Mouse (Mus musculus) mouse trophoblast stem cell (cell line): ENCODE measurements at regions not wholly inside any gene's neighbourhood (a gene's known extent, or its start where the extent isn't known, plus 50 kb on each side); places are given as distances from the start of the nearest gene placed in this dataset.

Experiments
- in situ Hi-C, 2 experiments: fragments of 300-500 bp; cut with MseI, MboI; formaldehyde crosslinking; loops; 2 replicates in 1 of 2; 3 replicates in 1 of 2; pipeline ENCODE4 v1.15.1; 2025

DNA sequence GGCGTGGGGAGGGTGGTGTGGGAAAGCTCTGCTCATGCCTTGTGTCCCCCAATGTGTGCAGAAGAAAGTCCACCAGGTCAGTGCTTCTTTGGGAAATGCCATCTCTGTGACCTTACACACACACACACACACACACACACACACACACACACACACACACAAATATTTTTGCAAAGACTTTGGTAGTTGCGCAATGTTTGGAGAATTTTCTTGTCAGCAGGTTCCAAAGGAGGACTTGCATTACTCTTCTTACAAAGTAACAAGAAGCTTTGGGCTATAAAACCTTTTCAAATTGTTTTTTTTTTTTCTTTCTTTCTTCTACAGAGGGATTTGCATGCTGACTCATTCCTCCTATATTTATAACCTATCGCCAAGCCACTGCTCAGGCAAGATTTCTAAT is 59.1 kb upstream of the Npvf start:
- in situ Hi-C loops = no loop called here

- in situ Hi-C loops = no loop called here
Observed at GRCm38 (mm10) chr6:50718631-50719030, 64.4 kb upstream of the Npvf start.

- in situ Hi-C loops = no loop called here
Observed at GRCm38 (mm10) chr6:50720346-50720745, 66.1 kb upstream of the Npvf start.

DNA sequence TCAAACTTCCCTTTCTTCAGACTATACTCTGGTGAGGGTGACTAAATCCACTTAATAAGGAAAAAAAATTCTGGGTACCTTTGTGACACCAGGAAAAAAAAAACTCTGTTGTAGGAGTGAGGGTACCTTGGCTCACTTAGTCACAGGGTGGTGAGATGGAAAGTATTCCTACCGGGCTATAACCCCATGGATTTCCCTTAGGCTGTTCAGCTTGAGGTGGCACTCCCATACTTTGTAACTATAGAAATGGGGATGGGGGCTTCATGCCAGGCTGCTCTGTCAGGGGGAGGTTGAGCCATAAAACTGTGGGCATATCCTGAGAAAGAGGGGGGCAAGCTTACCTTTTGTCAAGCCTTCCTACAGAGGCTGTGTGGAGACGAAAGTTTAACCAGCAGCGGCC is 71.4 kb upstream of the Npvf start:
- in situ Hi-C loops = no loop called here

- in situ Hi-C loops = no loop called here
Observed at GRCm38 (mm10) chr6:50726166-50726591, 71.9 kb upstream of the Npvf start.

DNA sequence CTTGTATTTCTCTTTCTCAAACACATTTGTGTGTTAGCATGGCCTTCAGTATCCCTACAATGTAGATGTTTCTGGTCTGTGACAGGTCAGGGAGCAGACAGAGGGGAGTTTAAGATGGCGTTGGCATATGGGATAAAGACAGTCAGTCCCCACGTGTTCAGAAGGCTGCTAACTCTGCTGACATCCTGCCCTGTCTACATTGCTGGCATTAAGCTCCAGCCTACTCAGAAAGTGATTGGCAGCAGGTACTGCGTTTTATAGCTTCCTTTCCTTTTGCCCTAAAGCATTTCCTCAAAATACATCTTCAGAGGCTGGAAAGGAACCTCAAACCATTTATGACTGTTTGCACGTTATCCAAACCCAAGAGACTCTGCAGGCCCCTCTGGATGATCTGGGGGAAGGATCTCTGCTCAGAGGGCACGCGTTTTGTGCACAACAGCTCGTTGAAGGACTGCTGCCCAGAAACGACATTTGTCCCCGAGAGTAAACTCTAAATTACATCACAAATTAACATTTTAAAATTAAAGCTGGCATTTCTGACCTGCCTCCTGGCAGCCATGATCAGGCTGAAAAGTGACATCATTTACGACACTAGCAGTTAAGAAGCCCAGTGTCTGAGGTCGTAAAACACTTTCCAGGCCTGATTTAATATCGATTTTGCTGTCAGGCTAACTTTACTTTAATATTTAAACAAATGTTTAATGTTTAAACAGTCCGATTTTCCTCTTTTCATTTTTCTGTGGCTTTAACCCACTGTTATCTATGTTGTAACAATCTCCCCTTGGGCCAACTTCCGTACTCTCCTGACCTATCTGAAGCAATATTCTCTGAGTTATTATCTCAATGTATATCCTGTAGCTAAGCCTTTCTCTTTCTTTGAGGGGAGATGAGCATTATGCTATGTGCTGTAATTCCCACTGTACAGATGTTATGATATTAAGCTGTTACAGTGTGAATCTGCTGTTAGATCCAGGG is 76.8 kb upstream of the Npvf start:
- in situ Hi-C loops = no loop called here

DNA sequence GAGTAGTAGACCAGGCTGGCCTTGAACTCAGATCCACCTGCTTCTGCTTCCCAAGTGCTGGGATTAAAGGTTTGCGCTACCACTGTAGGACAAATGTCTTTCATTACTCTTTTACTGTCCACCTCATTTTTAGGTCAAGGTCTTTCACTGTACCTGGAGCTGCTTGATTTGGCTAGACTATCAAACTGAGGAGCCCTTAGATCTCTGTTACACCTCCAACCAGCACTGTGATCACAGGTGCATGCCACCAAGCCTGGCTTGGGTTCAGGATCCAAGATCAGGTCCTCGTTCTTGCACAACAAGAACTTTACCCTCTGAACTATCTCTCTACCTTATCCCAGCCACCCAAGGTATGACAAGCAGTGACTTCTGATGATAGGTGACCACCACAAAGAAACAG is 80.5 kb upstream of the Npvf start:
- in situ Hi-C loops = no loop called here

GRCm38 (mm10) chr6:50735825-50736224 is 81.6 kb upstream of the Npvf start:
- in situ Hi-C loops = no loop called here

DNA sequence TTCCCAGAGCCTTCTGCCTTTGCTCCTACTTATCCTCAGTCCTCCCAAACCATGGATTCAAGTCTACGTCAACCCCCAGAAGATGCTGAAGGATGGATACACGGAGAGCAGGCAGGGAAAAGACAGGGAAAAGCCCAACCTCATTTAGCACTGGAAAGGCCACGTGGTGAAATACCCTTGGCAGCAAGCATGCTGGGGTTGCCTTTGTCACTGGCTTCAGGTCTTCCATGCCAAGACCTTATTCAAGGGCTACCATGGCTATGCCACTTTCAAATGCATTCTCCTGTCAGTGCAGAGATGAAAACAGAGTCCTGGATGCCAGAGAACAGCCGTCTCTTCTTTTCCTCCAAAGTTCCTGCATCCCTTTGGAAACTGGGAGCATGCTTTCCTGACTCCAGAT is 87.8 kb upstream of the Npvf start:
- in situ Hi-C loops = no loop called here

GRCm38 (mm10) chr6:50744462-50745166 is 90.4 kb upstream of the Npvf start:
- in situ Hi-C loops = no loop called here

- in situ Hi-C loops = no loop called here
Observed at GRCm38 (mm10) chr6:50753151-50753550, 98.9 kb upstream of the Npvf start.

- in situ Hi-C loops = no loop called here
Observed at GRCm38 (mm10) chr6:50754786-50755185, 100.5 kb upstream of the Npvf start.

DNA sequence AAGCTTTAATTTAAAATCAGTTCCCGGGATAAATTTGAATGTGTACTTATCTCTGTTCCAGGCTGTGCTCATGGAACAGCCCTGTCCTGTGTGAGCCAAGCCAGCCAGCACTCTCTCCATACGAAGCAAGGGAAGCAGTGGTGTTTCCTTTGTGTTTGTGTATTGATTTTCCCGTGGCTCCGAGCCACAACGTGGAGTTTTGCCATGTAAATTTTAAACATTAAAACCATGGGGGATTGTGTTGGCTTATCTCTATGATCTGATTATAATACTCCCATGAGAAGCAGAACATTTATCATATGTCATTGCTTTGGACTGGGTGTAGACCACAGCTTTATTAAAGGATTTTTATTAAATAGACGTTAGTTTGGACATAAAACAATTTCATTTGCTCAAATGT is 106.1 kb upstream of the Npvf start:
- in situ Hi-C loops = no loop called here

- in situ Hi-C loops = no loop called here
Observed at GRCm38 (mm10) chr6:50763121-50763520, 108.9 kb upstream of the Npvf start.

GRCm38 (mm10) chr6:50766442-50766915 is 112.2 kb upstream of the Npvf start:
- in situ Hi-C loops = no loop called here

DNA sequence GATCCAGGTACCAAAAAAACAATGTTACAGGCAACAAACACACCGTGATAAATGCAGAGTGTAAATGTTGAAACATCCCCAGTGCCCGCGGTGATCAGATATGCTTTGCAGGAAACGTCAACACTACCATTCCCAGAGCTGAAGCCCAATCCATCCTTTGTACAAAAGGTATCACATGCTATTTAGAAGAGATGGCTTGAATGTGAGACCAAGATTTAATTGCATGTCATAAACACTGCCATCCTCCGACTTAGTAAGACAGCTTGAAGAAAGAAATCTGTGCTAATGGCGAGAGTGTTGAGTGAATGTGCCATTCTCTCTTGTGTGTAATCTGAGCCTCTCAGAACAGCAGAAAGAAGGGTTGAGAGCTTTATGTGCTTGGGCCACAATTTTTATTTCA is 112.9 kb upstream of the Npvf start:
- in situ Hi-C loops = no loop called here

DNA sequence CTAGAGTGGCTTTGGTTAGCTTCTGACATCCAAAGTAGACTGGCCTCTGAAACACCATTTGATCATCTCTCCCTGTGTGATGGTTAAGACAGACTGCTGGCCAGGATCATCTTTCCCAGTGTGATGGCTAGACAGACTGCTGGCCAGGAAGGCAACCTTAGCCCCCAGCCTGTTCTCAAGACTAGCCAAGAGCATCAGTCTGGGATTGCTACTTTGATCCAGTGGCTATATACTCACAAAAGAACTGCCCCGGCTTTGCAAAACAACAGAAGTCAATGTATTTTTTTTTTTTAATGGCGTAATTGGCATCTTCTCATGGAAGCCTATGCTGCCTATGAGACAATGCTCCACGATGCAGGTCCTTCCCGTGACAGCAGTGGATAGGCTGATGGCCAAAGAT is 113.6 kb upstream of the Npvf start:
- in situ Hi-C loops = no loop called here

GRCm38 (mm10) chr6:50769101-50769500 is 114.9 kb upstream of the Npvf start:
- in situ Hi-C loops = no loop called here

- in situ Hi-C loops = no loop called here
Observed at GRCm38 (mm10) chr6:50770481-50770880, 116.2 kb upstream of the Npvf start.

DNA sequence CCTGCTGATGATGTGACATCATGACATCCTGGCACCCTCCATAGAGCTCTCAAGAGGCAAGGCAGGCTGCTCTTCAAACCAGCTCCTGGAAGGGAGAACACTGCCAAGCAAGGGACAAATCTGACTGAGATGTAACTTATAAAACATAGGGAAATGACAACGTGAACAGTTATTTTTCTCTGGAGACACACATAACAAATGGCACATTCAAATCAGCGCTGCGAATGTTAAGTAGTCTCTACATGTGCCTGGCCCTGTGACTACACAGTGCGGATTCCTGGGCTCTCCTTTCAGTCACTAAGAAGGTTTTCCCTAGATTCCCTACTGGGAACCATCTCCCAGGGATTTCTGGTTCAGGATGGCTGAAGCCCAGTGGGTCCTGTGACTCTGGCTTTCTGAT is 121.4 kb upstream of the Npvf start:
- in situ Hi-C loops = no loop called here

DNA sequence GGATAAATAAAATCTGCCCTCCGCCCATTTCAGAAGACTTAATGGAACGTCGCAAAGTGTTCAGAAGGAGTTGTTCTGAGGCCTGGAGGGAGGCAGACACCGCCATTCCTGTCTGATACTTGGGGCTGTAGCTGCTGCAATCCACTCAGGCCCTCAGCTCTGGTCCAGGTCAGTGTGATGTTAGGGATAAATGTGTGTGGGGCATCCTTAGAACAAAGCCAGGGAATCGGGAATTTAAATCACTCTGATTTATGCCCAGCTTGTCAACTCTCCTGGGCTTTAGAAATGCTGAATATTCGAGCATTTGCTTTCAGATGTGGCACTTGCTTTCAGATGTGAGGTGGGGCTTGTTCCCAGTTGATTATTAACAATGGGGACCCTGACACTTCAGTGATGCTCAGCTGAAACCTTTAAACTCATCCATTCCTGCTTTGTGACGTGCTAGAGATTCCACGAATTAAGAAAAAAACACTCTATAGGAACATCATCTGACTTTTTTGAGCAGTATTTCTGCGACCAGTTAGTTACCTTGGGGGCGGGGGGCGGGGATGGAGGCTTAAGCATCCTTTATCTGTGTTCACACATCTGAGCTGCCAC is 122.1 kb upstream of the Npvf start:
- in situ Hi-C loops = no loop called here

DNA sequence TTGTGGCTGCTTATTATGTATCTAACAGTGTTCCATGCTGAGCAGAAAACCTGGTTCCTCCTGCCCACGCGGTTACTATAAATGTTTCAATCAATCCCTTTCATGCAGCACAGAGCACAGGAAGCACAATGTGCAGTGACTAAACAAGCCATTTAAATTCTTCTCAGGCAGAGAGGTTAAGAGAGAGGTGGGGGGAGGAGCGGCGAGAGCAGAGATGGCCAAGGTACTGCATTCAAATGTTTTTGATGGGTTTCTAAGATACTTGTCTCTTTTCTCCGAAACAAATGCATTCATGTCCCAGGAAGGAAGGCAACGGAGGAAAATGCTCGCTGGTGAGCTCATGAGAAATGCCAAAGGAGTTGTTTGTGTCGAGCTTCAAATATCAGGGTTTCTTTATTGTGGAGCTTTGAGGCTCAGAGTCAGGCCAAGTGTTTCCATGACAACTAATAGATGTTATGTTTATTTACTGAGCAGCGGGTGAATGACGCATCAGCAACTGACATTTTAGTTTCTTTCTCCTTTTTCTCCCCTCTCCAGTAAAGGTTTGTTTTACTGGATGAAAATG is 122.8 kb upstream of the Npvf start:
- in situ Hi-C loops = no loop called here
